Mouse (Mus musculus) adrenal gland, adult 18-20 months (tissue): ENCODE results near the gene Xpo6. TPM values are rescaled to one million over a fixed set of nuclear protein-coding genes. Genes with fewer than 3 reads are reported as not detected.

ENCODE experiments used
- DNase-seq, 2 experiments: peaks; one replicate each; pipeline ENCODE4 v3.0.0; 2021 to 2022; ENCODE audit warnings: low spot score in 2 of 2
- long read RNA-seq, 2 experiments: library from polyadenylated mRNA; stranded (forward); transcript quantifications; one replicate each; pipeline ENCODE4 v2.0.0; 2021
- total RNA-seq, 2 experiments: library from RNA; stranded (reverse); gene quantifications; 1 replicate in 1 of 2; 2 replicates in 1 of 2; pipeline ENCODE4 v1.2.3; 2021

The Xpo6 gene
- total RNA-seq, result 10 to 100 TPM; 80.9 to 99.4 TPM
- long read RNA-seq, experiment 1, full-length matches to known transcripts, result 18 of 32 reads
- long read RNA-seq, experiment 1, partial matches to known transcripts, result 4 of 32 reads
- long read RNA-seq, experiment 1, other reads (novel, unspliced or antisense), result 10 of 32 reads
- long read RNA-seq, experiment 2, full-length matches to known transcripts, result 4 of 26 reads
- long read RNA-seq, experiment 2, partial matches to known transcripts, result 17 of 26 reads
- long read RNA-seq, experiment 2, other reads (novel, unspliced or antisense), result 5 of 26 reads

- DNase-seq, result peak; percentile 92 to 94
Measured at GRCm38 (mm10) chr7:126200178-126200996, at the start of gene Xpo6. Gene Xpo6 (minus strand): TSS chr7:126200501.

GRCm38 (mm10) chr7:126249986-126250385 lies 49.7 kb upstream of the Xpo6 start:
- no peak for DNase-seq

GRCm38 (mm10) chr7:126249146-126249545 lies 48.8 kb upstream of the Xpo6 start:
- DNase-seq, result no peak

GRCm38 (mm10) chr7:126248641-126249141 lies 48.4 kb upstream of the Xpo6 start:
- DNase-seq, result no peak

GRCm38 (mm10) chr7:126248088-126248487 lies 47.8 kb upstream of the Xpo6 start:
- DNase-seq, result no peak

GRCm38 (mm10) chr7:126244168-126244750 lies 44.0 kb upstream of the Xpo6 start:
- no peak for DNase-seq

GRCm38 (mm10) chr7:126240814-126241360 lies 40.6 kb upstream of the Xpo6 start:
- no peak for DNase-seq

GRCm38 (mm10) chr7:126236794-126237192 lies 36.5 kb upstream of the Xpo6 start:
- DNase-seq, result no peak

GRCm38 (mm10) chr7:126236083-126236793 lies 35.9 kb upstream of the Xpo6 start:
- no peak for DNase-seq

GRCm38 (mm10) chr7:126234611-126235010 lies 34.3 kb upstream of the Xpo6 start:
- DNase-seq, result no peak

GRCm38 (mm10) chr7:126232345-126233071 lies 32.2 kb upstream of the Xpo6 start:
- DNase-seq, result no peak

GRCm38 (mm10) chr7:126230357-126231148 lies 30.3 kb upstream of the Xpo6 start:
- DNase-seq, result no peak

- DNase-seq, result no peak
Measured at GRCm38 (mm10) chr7:126226136-126226535, 25.8 kb upstream of the Xpo6 start.

GRCm38 (mm10) chr7:126222753-126223152 lies 22.5 kb upstream of the Xpo6 start:
- no peak for DNase-seq

GRCm38 (mm10) chr7:126220611-126221010 lies 20.3 kb upstream of the Xpo6 start:
- DNase-seq, result no peak

- DNase-seq, result no peak
Measured at GRCm38 (mm10) chr7:126218311-126218710, 18.0 kb upstream of the Xpo6 start.

GRCm38 (mm10) chr7:126216867-126217266 lies 16.6 kb upstream of the Xpo6 start:
- DNase-seq, result no peak

GRCm38 (mm10) chr7:126210856-126211255 lies 10.6 kb upstream of the Xpo6 start:
- no peak for DNase-seq

- DNase-seq, result no peak
Measured at GRCm38 (mm10) chr7:126200997-126201345, 670 bp upstream of the Xpo6 start.
